Mouse (Mus musculus) neural tube, embryonic 14.5 days (tissue): Measurements from ENCODE around the gene Nsun6. TPM values are rescaled to one million over a fixed set of nuclear protein-coding genes. Genes with fewer than 3 reads are reported as not detected.

Experiments used
- ATAC-seq: fragments of 200-750 bp; cut with Nextera tagmentation; 2 replicates; pipeline ENCODE4 v1.8.0; 2017; ENCODE audit warnings: low read depth, mild to moderate bottlenecking, moderate TSS enrichment, moderate library complexity
- H3K27ac ChIP-seq: fragments of 300-500 bp; sonication (generic); 2 replicates; pipeline ENCODE4 v1.5.1; 2014; ENCODE audit warnings: low read depth, mild to moderate bottlenecking, control low read depth, low read length, moderate library complexity, mixed read lengths
- H3K27me3 ChIP-seq: fragments of 300-500 bp; sonication (generic); 2 replicates; pipeline ENCODE4 v1.6.1; 2014; ENCODE audit warnings: low read length; ENCODE audit not compliant: control insufficient read depth, insufficient read depth
- H3K36me3 ChIP-seq: fragments of 300-500 bp; sonication (generic); 2 replicates; pipeline ENCODE4 v1.6.1; 2014; ENCODE audit warnings: low read length, mixed read lengths; ENCODE audit not compliant: control insufficient read depth, insufficient read depth
- H3K4me1 ChIP-seq: fragments of 300-500 bp; sonication (generic); 2 replicates; pipeline ENCODE4 v1.6.1; 2014; ENCODE audit warnings: low read length; ENCODE audit not compliant: control insufficient read depth, insufficient read depth
- H3K4me2 ChIP-seq: fragments of 300-500 bp; sonication (generic); 2 replicates; pipeline ENCODE4 v1.6.1; 2014; ENCODE audit warnings: mild to moderate bottlenecking, low read depth, low read length, control low read depth
- H3K4me3 ChIP-seq: fragments of 300-500 bp; sonication (generic); 2 replicates; pipeline ENCODE4 v1.5.1; 2014; ENCODE audit warnings: low read depth, low read length, control low read depth, mixed read lengths
- H3K9ac ChIP-seq: fragments of 300-500 bp; sonication (generic); replicated peaks from 2 replicates; pipeline ENCODE4 v1.6.1; 2014; ENCODE audit warnings: low read depth, mild to moderate bottlenecking, control low read depth, low read length, mixed read lengths
- H3K9me3 ChIP-seq: fragments of 300-500 bp; sonication (generic); 2 replicates; pipeline ENCODE4 v1.6.1; 2016; ENCODE audit warnings: low read length; ENCODE audit not compliant: control insufficient read depth
- WGBS: fragments of 180-500 bp; shearing (Covaris S2); extraction: QIAGEN DNeasy Blood & Tissue Kit; methylation state at CpG from one replicate; pipeline ENCODE4 v1.1.7; 2014; 5-methylcytosine and 5-hydroxymethylcytosine counted together
- polyA plus RNA-seq: library from polyadenylated mRNA; unstranded; fragments of >200 nt; fragmentation: Nextera tagmentation; extraction: Ambion mirVana; gene quantifications from 2 replicates; pipeline ENCODE4 v1.2.1, GENCODE M21; 2014

Gene Nsun6
- polyA plus RNA-seq, 1 experiment from 2014 or later, result 19.6 TPM

GRCm38 (mm10) chr2:15063815-15064214 is 8.9 kb upstream of the Nsun6 start:
- no peak for ATAC-seq
- WGBS, result 72% methylated on average over 1 of the region's 1 CpGs

DNA sequence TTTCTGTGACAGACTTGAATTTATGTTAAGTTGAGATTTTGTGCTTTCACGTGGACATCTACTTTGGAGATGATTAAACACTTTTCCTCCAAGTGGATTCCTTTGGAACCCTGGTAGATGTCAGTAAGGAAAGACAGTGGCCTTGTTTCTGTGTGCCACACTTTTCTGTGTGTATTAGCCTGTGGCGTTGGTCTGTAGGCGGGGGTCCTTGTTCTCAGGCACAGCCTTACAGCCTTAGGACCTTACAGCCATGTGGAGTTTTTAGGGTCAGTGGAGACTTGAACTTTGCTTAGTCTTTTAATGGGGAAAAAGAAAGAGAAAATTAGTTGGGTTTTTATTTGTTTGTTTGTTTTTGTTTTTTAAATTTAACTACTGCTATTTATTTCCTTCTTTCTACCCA is 6.0 kb upstream of the Nsun6 start:
- H3K9me3 ChIP-seq, result no peaks in the 10 kb centered on the region
- peaks cover 28% of the 10 kb centered on the region for H3K4me1 ChIP-seq
- no peak overlapping the region for H3K4me3 ChIP-seq
- WGBS, result 91% methylated on average over 3 of the region's 3 CpGs
- no peak overlapping the region for H3K9ac ChIP-seq
- no peak for ATAC-seq
- no peak overlapping the region for H3K4me2 ChIP-seq
- H3K27me3 ChIP-seq, result no peaks in the 10 kb centered on the region
- no peak overlapping the region for H3K27ac ChIP-seq
- H3K36me3 ChIP-seq, result no peaks in the 10 kb centered on the region

More at GRCm38 (mm10) chr2:15063815-15064214, 8.9 kb upstream of the Nsun6 start:
- Histone ChIP-seq H3K9me3 (no peaks in the 10 kb centered on the region), H3K9ac (no peak overlapping the region), H3K4me2 (no peak overlapping the region), H3K4me3 (no peak overlapping the region), H3K36me3 (no peaks in the 10 kb centered on the region), H3K27me3 (no peaks in the 10 kb centered on the region), H3K27ac (no peak overlapping the region), H3K4me1 (peaks cover 10% of the 10 kb centered on the region)

DNA sequence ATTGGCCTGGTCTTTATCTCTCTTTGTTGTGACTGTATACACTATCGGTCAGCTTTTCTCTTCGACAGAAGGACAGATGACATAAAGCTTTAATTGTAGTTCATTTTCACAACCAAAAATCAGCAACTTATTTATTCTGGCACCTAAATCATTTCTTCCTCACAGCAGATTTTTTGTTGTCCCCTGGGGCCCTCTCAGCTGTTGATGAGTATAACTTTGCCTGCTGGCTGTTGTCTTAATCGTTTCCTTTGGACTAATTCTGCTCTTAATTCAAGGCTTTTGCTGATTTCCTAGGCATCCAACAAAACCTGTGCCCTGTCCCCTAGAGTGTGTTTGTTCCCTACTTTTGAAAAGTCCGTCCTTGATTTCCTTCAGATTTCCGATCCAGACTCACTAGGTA is 3.4 kb upstream of the Nsun6 start:
- ATAC-seq, result no peak
- Histone ChIP-seq H3K9me3 (no peaks in the 10 kb centered on the region), H3K36me3 (no peaks in the 10 kb centered on the region), H3K27me3 (no peaks in the 10 kb centered on the region), H3K27ac (no peak overlapping the region), H3K4me2 (no peak overlapping the region), H3K4me3 (no peak overlapping the region), H3K4me1 (peaks cover 23% of the 10 kb centered on the region), H3K9ac (no peak overlapping the region)
- WGBS, result 78% methylated on average over 5 of the region's 5 CpGs

DNA sequence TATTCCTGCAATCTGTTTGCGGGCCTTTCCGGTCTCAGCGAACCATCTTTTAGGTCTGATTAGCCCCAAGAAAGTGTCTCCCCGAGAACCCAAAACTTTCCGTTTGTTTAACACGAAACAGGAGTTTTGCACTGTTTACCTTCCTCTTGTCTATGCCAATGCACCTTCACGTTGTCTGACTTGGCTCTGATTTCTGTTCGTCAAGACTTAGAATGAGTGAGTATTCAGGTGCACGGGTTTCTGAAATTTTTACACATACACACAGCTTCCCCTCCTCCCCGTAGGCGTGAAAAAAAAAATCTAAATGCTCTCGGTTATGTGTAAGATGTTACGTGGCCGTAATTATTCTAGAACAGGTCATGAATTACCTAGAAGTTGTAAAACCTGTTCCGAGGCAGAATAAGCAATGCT is 877 bp upstream of the Nsun6 start:
- Histone ChIP-seq H3K4me2 (peak overlapping the region; percentile 55), H3K36me3 (no peaks in the 10 kb centered on the region), H3K27ac (peak overlapping the region; percentile 96), H3K4me1 (peaks cover 23% of the 10 kb centered on the region), H3K27me3 (no peaks in the 10 kb centered on the region), H3K4me3 (peak overlapping the region; percentile 88), H3K9ac (peak overlapping the region; percentile 98), H3K9me3 (no peaks in the 10 kb centered on the region)
- WGBS, result 0% methylated on average over 15 of the region's 15 CpGs
- ATAC-seq, result no peak

- 23% methylated on average over 10 of the region's 10 CpGs for WGBS
- Histone ChIP-seq H3K27ac (peak overlapping the region; percentile 87), H3K4me1 (peaks cover 23% of the 10 kb centered on the region), H3K4me3 (peak overlapping the region; percentile 88), H3K27me3 (no peaks in the 10 kb centered on the region), H3K9me3 (no peaks in the 10 kb centered on the region), H3K4me2 (peak overlapping the region; percentile 75), H3K36me3 (no peaks in the 10 kb centered on the region), H3K9ac (peak overlapping the region; percentile 98)
- no peak; the same call in 1 of the 2 replicates for ATAC-seq
Measured at GRCm38 (mm10) chr2:15054496-15054895, 373 bp downstream of the Nsun6 start.

DNA sequence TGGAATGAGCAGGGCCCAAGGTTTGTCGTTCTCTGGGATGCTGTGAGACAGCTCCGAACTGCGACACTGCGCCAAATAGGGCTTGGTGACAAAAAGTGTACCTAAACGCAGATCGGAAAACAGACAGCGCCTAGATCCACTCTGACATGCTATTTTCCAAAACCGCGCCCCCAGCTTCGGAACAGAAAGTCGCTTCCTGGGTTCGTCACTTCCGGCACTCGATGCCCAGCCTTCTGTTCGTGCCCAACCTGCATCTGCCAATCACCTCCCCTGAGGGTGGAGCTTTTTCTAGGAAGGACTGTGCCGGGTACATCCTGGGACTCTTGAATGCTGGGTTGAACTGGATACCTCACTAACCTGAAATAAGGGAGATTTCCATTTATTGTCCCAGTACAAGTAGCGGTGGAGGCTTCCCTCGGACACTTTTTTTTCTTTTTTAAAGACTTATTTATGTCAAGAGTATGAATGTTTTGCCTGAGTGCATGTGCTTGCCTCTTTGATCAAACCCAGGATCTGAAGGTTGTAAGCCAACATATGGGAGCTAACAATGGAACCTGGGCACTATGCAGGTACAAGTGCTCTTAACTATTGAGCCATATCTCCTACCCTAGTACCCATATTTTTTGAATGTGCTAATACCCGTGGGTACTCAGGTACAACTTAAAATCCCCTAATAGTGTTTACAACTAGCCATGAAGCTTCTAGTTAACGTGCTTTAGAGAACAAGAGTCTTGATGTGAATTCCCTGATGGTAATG is 5.6 kb downstream of the Nsun6 start, which contains the start of gene Arl5b:
Gene Arl5b, plus strand, starts transcription at position 279 of the 757 bp plus-strand sequence.
- no peaks in the 10 kb centered on the region for H3K9me3 ChIP-seq
- ATAC-seq, result peak; percentile 99
- H3K27ac ChIP-seq, result peak within 1 kb of the TSS; percentile 56; the same call in 1 of the 2 replicates
- WGBS, result 7% methylated on average over 20 of the region's 20 CpGs
- H3K4me3 ChIP-seq, result peak within 1 kb of the TSS; percentile 56
- H3K4me1 ChIP-seq, result peaks cover 9% of the 10 kb centered on the region; the same call in 1 of the 2 replicates
- no peaks in the 10 kb centered on the region for H3K27me3 ChIP-seq
- H3K4me2 ChIP-seq, result peak within 1 kb of the TSS; percentile 53
- peak within 1 kb of the TSS; percentile 50; the same call in 1 of the 2 replicates for H3K9ac ChIP-seq
- no peaks in the 10 kb centered on the region for H3K36me3 ChIP-seq

DNA sequence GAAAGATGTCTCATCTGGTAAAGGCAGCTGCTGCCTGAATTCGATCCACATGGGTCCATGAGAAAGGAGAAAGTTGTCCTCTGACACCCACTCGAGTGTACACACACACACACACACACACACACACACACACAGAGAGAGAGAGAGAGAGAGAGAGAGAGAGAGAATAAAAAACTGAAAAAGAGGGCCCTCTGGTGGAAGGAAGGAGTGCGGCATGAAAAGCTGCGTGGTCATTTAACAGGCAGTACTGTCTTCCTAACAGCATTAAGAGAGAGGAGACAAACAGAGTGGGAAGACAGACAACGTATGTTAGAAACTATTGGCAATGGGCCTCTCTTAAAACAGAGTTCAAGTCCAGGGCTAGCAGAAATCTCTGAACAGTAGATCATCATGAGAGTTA is 14.5 kb downstream of the Nsun6 start:
- 61% methylated on average over 5 of the region's 5 CpGs for WGBS
- no peaks in the 10 kb centered on the region; the same call in 1 of the 2 replicates for H3K36me3 ChIP-seq
- H3K9ac ChIP-seq, result no peak overlapping the region
- H3K9me3 ChIP-seq, result no peaks in the 10 kb centered on the region
- H3K4me1 ChIP-seq, result no peaks in the 10 kb centered on the region
- no peak overlapping the region for H3K27ac ChIP-seq
- H3K27me3 ChIP-seq, result no peaks in the 10 kb centered on the region
- H3K4me2 ChIP-seq, result no peak overlapping the region
- no peak for ATAC-seq
- H3K4me3 ChIP-seq, result no peak overlapping the region

DNA sequence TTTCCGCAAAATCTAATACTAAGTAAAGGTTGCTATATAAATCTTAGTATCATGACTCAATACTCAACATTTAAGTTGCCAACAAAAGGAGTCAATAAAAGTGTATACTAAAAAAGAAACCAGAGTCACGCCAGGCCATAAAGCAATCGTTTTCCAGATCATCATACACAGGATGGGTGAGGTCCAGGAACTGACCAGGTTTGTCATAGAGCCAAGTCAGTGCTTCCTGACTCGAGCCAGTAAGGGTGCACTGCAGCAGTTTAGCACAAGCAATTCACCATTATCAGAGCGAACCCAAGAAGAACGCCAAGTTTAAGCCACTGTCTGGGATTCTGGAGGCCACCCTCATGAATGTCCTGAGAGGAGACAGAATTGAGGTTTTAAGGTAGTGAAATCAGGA is 16.2 kb downstream of the Nsun6 start:
- no peak overlapping the region for H3K4me3 ChIP-seq
- 90% methylated on average over 6 of the region's 6 CpGs for WGBS
- no peaks in the 10 kb centered on the region; the same call in 1 of the 2 replicates for H3K36me3 ChIP-seq
- H3K9ac ChIP-seq, result no peak overlapping the region
- no peak overlapping the region for H3K4me2 ChIP-seq
- H3K9me3 ChIP-seq, result no peaks in the 10 kb centered on the region
- H3K27me3 ChIP-seq, result no peaks in the 10 kb centered on the region
- no peak overlapping the region for H3K27ac ChIP-seq
- no peak for ATAC-seq
- no peaks in the 10 kb centered on the region for H3K4me1 ChIP-seq

- Histone ChIP-seq H3K4me2 (no peak overlapping the region), H3K9ac (no peak overlapping the region), H3K27me3 (no peaks in the 10 kb centered on the region), H3K9me3 (no peaks in the 10 kb centered on the region), H3K36me3 (no peaks in the 10 kb centered on the region), H3K4me1 (no peaks in the 10 kb centered on the region), H3K27ac (no peak overlapping the region), H3K4me3 (no peak overlapping the region)
- WGBS, result 50% methylated on average over 1 of the region's 1 CpGs
- peak; percentile 28; the same call in 1 of the 2 replicates for ATAC-seq
Measured at GRCm38 (mm10) chr2:15027816-15028215, 27.1 kb downstream of the Nsun6 start.
